In the genomic region with DNA sequence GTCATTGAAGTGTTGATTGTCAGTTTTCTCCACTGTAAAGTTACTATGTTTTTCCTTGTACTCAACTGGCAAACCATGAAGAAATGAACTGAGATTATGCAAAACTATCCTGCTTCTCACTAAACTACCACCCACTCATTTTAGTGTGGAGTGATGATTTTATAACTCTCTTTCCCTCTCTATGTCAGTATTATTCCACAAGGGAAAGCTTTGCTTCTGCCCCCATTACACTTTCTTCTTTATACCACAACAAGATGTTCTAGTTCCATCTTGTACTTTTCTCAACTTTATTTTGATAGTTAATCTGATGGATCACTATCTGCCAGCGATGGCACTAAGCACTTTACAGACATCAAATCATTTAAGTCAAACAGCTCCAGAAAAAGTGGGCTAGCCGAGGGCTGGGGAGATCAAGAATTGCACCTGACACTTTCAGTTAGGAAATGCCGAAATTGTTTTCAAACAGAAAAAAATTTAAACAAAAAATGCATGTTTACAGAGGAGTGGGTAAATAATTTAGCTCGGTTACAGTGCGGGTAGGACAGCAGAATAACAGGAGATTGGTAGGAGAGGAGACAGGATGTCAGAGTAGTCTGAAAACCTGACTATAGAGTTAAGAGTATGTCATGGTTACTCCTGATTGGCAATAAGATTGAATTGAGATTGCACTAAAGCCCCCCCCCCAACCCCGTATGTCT, we compare ENCODE assay signal across 21 mouse cellular contexts.
"Had no signal": no experiment of that assay in that cellular context is flagged by ENCODE, and none has a peak within 500 bp of the region (broad histone marks: within the 10 kb centered on the region; RNA-seq: fewer than 3 reads in every experiment).

No protein-coding gene starts in this region.

- H3K4me1 ChIP-seq: neural tube, embryonic 12.5 days; neural tube, embryonic 15.5 days had no signal

- DNase-seq: kidney, adult 2 months; kidney, postnatal 25 days; layer of hippocampus, adult 9-11 months; left cerebral cortex, postnatal 4 days; lung, embryonic 14.5 days; right cerebral cortex, adult 18-20 months; right cerebral cortex, postnatal 14 days; right cerebral cortex, postnatal 4 days; thymus, adult 18-20 months; thymus, postnatal 36 days had no signal

- ATAC-seq: liver, embryonic 12.5 days; lung, postnatal 0 days; midbrain, embryonic 13.5 days; midbrain, embryonic 16.5 days had no signal

- H3K4me3 ChIP-seq: layer of hippocampus, adult 2 months; left cerebral cortex, adult 2 months; limb, embryonic 12.5 days; limb, embryonic 15.5 days; liver, embryonic 12.5 days; liver, embryonic 15.5 days; midbrain, embryonic 13.5 days; neural tube, embryonic 12.5 days; neural tube, embryonic 15.5 days had no signal
